Mouse (Mus musculus): ENCODE results near the gene Tmem150b.

DNA sequence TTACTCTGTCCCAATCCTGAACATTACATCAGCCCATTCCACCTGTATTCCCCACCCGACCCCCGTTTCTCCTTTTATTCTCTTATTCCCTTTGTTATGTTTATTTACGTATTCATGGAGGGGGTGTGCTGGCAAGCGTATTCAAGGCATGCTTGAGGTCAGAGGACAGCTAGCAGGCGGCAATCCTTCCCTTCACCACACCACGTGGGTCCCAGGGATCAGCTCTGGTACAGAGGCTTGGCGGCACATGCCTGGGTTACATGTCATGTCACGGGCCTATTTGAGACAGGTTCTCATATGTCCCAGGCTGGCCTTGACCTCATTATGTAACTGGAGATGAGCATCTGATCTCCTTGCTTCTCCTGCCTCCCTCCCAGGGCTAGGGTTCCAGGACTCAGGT, 22.7 kb downstream of the Tmem150b start:
- TF ChIP-seq TAL1 (IDR thresholded peaks at IDR 0.05; ENCODE audit: low read length) (no peak), GATA1 (IDR thresholded peaks at IDR 0.05; ENCODE audit: low read length) (no peak)

All from erythroblast, embryonic 14.5 days (primary cell).